Mouse (Mus musculus) brain, embryonic 14.5 days (tissue): ENCODE measurements around the gene Mnd1.

Experiments used
- CTCF ChIP-seq: fragments of 200-500 bp; IDR thresholded peaks from 2 replicates; pipeline ENCODE4 v1.5.1; 2012; ENCODE audit warnings: inconsistent platforms, mild to moderate bottlenecking, moderate library complexity, borderline replicate concordance; ENCODE audit not compliant: insufficient read depth, insufficient read length; ENCODE audit errors: extremely low read depth
- POLR2A ChIP-seq: fragments of 200-500 bp; IDR thresholded peaks from 2 replicates; pipeline ENCODE4 v1.6.1; 2012; ENCODE audit warnings: mild to moderate bottlenecking, inconsistent platforms, borderline replicate concordance; ENCODE audit not compliant: poor library complexity, insufficient read depth, insufficient read length, severe bottlenecking; ENCODE audit errors: extremely low read depth

GRCm38 (mm10) chr3:84149831-84150230 lies 5.8 kb downstream of the Mnd1 start:
- TF ChIP-seq CTCF (no peak), POLR2A (no peak)
